Mouse (Mus musculus) ES-Bruce4 (cell line): ENCODE data around the gene Frrs1. TPM values are rescaled to one million over a fixed set of nuclear protein-coding genes. Genes with fewer than 3 reads are reported as not detected.
A peak's percentile ranks its signal among the peaks of the same experiment; 100 is the strongest.

Source experiments
- H3K27ac ChIP-seq: 2 replicates; pipeline ENCODE4 v1.5.1; 2012; ENCODE audit warnings: low read length, inconsistent platforms; ENCODE audit not compliant: insufficient read depth
- H3K27me3 ChIP-seq: 2 replicates; pipeline ENCODE4 v1.6.1; 2012; ENCODE audit warnings: mild to moderate bottlenecking, low read length, inconsistent platforms; ENCODE audit not compliant: control insufficient read depth, poor library complexity, insufficient read depth, severe bottlenecking
- H3K36me3 ChIP-seq: 2 replicates; pipeline ENCODE4 v1.6.1; 2012; ENCODE audit warnings: inconsistent platforms, mild to moderate bottlenecking, low read length, moderate library complexity; ENCODE audit not compliant: control insufficient read depth, poor library complexity, insufficient read depth, severe bottlenecking
- H3K4me1 ChIP-seq: one replicate; pipeline ENCODE4 v1.8.1; 2011; ENCODE audit warnings: low read length; ENCODE audit not compliant: control insufficient read depth, insufficient read depth
- H3K4me3 ChIP-seq: 2 replicates; pipeline ENCODE4 v1.5.1; 2011; ENCODE audit warnings: low read depth, mild to moderate bottlenecking, low read length
- H3K9ac ChIP-seq: 2 replicates; pipeline ENCODE4 v1.6.1; 2012; ENCODE audit warnings: low read depth, mild to moderate bottlenecking, inconsistent platforms; ENCODE audit not compliant: poor library complexity, severe bottlenecking
- H3K9me3 ChIP-seq: replicated peaks from 2 replicates; pipeline ENCODE4 v1.6.1; 2012; ENCODE audit warnings: mild to moderate bottlenecking, low read length, inconsistent platforms; ENCODE audit not compliant: control insufficient read depth, poor library complexity, insufficient read depth, severe bottlenecking
- CTCF ChIP-seq: IDR thresholded peaks from one replicate; pipeline ENCODE4 v1.8.1; 2011; ENCODE audit warnings: low read depth, low read length
- EP300 ChIP-seq: IDR thresholded peaks from 2 replicates; pipeline ENCODE4 v1.6.1; 2011; ENCODE audit warnings: low read depth, low read length; ENCODE audit not compliant: insufficient read depth
- POLR2A ChIP-seq: IDR thresholded peaks from one replicate; pipeline ENCODE4 v1.8.1; 2011; ENCODE audit warnings: low read length; ENCODE audit not compliant: insufficient read depth
- polyA plus RNA-seq: library from polyadenylated mRNA; stranded (reverse); fragments of >200 nt; gene quantifications from 2 replicates; pipeline ENCODE4 v1.2.4, GENCODE M21; 2011; ENCODE audit warnings: low read depth; ENCODE audit not compliant: missing spikeins, insufficient read depth, insufficient read length

Gene Frrs1
- polyA plus RNA-seq, 1 experiment = 60.3 TPM

DNA sequence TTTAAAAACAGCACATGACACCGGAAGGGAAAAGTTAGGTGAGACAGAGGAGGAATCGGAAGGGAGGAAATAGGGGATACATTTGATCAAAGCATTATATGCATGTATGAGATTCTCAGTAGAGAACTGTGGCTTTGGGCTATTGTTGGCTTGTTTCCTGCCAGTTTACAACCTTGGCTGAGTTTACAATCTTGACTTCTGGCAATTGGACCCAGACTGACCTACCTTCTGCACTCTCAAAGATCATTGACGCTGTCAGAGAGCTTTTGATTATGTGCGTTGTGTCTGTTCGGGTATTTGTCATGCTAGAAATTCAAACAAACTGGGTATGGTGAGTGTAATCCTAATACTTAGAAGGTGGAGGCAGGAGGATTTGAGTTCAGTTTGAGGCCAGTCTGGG lies 5.2 kb downstream of the Frrs1 start:
- Histone ChIP-seq H3K9me3 (no peaks in the 10 kb centered on the region), H3K36me3 (peaks cover 15% of the 10 kb centered on the region), H3K27ac (peak overlapping the region; percentile 33; the same call in 1 of the 2 replicates)

DNA sequence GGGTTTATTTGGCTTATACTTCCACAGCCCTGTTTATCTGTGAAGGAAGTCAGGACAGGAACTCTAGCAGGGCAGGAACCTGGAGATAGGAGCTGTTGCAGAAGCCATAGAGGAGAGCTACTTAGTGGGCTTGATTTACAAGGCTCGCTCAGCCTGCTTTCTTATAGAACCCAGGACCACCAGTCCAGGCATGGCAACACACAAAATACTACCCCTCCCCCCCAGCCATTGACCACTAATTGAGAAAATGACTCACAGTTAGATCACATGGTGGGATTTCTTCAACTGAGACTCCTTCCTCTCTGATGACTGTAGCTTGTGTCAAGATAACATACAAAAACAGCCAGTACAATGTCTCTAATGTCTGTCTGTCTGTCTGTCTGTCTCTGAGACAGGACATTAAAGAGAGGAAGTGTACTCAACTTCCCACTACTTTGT lies 6.0 kb downstream of the Frrs1 start:
- Histone ChIP-seq H3K4me1 (no peaks in the 10 kb centered on the region), H3K36me3 (peaks cover 17% of the 10 kb centered on the region), H3K27me3 (no peaks in the 10 kb centered on the region), H3K9ac (no peak overlapping the region), H3K9me3 (no peaks in the 10 kb centered on the region), H3K27ac (no peak overlapping the region), H3K4me3 (no peak overlapping the region)
- TF ChIP-seq EP300 (no peak), CTCF (no peak), POLR2A (no peak)

More for the DNA sequence above, 5.2 kb downstream of the Frrs1 start:
- H3K9ac ChIP-seq = no peak overlapping the region
- H3K27me3 ChIP-seq = no peaks in the 10 kb centered on the region
- TF ChIP-seq EP300 (no peak), POLR2A (no peak), CTCF (no peak)
- no peaks in the 10 kb centered on the region for H3K4me1 ChIP-seq
- no peak overlapping the region for H3K4me3 ChIP-seq

DNA sequence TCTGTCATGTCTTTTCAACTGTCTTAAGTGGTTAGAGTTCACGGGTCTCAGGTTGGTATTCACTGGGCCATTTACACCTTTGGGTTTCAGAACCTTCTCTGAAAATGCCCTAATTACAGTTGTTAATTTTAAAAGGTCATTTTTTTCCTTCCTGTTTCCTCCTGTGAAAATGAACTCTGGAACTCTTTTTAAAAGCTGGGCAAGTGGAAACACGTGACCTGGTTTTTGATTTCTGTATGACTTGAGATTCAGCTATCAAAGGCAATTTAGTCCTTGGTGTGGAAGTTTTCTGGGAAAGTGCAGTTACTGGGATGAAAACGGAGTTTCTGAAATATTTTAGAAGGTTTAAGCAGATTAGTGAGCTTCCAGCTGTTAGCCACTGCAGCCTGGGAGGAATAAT lies 11.1 kb downstream of the Frrs1 start:
- no peak overlapping the region for H3K9ac ChIP-seq
- no peaks in the 10 kb centered on the region for H3K9me3 ChIP-seq
- TF ChIP-seq CTCF (no peak), EP300 (no peak), POLR2A (no peak)
- H3K27ac ChIP-seq = no peak overlapping the region
- no peaks in the 10 kb centered on the region for H3K4me1 ChIP-seq
- H3K36me3 ChIP-seq = peaks cover 30% of the 10 kb centered on the region
- H3K4me3 ChIP-seq = no peak overlapping the region
- H3K27me3 ChIP-seq = no peaks in the 10 kb centered on the region

DNA sequence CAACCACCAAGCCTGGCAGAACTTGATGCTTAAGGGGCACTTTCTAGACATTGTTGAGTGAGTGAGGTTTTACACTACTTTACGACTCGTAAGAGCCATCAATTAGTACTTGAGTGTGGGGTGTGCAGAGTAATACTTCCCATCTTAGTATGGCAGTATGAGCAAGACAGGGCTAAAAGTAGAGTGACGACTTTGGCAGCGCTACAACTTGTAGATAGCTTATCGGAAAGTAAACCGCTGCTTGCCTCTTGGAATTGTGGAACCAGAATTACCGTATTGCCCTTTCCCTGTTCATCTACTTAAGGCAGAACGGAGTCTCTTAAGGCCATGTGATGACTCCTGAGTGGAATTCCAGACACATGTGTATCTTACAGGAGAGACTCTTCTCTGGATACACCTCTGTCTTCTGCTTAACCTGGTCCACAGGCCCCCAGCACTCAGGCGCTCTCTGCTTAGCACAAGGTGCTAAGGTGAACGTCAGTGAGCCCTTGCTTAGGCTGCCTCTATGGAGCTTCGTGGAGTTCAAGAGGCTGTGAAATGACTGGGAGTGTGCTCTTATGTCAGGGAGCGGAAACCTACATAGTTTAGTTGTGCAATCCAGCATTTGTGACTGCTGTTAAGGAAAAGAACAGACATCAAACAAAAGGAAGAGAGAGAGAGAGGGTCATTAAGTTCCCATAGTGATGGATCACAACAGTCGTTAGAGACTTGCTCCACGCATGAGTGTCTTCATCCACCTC lies 23.1 kb downstream of the Frrs1 start:
- no peak overlapping the region for H3K27ac ChIP-seq
- H3K4me3 ChIP-seq = no peak overlapping the region
- TF ChIP-seq CTCF (no peak), EP300 (no peak), POLR2A (no peak)
- H3K9ac ChIP-seq = no peak overlapping the region
- peaks cover 67% of the 10 kb centered on the region for H3K36me3 ChIP-seq
- H3K4me1 ChIP-seq = no peaks in the 10 kb centered on the region
- H3K9me3 ChIP-seq = no peaks in the 10 kb centered on the region
- H3K27me3 ChIP-seq = no peaks in the 10 kb centered on the region

DNA sequence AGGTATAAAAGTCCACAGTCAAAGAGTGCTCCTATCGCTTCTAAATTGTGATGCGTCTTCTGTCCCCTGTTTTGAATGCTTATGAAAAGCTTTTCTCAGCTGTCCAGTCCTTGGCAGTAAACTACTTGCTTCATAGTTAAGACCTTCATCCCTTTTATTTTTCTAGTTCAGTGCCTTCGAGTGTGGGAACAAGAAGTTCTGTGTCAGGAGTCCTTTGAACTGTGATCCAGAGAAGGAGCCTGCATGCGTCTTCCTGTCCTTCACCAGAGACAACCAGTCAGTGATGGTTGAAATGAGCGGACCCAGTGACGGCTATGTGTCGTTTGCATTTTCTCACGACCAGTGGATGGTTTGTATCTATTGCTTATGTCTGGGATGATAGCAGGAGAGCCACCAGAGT lies 25.7 kb downstream of the Frrs1 start:
- Histone ChIP-seq H3K36me3 (peaks cover 63% of the 10 kb centered on the region), H3K4me3 (no peak overlapping the region), H3K9me3 (no peaks in the 10 kb centered on the region), H3K27ac (no peak overlapping the region), H3K27me3 (no peaks in the 10 kb centered on the region), H3K9ac (no peak overlapping the region), H3K4me1 (no peaks in the 10 kb centered on the region)
- TF ChIP-seq EP300 = no peak
- no peak for TF ChIP-seq POLR2A
- TF ChIP-seq CTCF = no peak

DNA sequence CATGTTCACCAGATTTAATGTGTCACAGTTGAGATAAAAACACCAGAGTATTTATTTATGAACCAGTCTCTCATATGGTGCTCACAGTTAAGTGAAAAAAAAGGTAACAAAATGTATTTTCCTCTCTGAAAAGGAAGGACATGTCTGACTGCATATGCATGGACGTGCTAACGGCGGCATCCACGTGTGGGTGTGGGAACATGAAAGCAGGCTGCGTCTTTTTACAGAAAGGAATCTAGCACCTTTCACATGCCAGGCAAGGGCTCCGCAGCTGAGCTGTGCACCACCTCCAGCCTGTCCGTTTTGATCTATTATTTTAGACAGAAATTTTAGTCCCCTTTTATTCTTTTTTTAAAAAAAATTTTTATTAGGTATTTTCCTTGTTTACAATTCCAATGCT lies 30.1 kb downstream of the Frrs1 start:
- Histone ChIP-seq H3K4me3 (no peak overlapping the region), H3K27ac (no peak overlapping the region), H3K4me1 (no peaks in the 10 kb centered on the region), H3K9ac (no peak overlapping the region), H3K36me3 (peaks cover 46% of the 10 kb centered on the region), H3K27me3 (no peaks in the 10 kb centered on the region), H3K9me3 (no peaks in the 10 kb centered on the region)
- no peak for TF ChIP-seq POLR2A
- TF ChIP-seq CTCF = no peak
- no peak for TF ChIP-seq EP300
